In genomic region chr11:78550168-78551058, GRCm38 (mm10) we compare ENCODE assay signal across 8 mouse cellular contexts. TPM values are rescaled to one million over a fixed set of nuclear protein-coding genes. Genes with fewer than 3 reads are reported as not detected.
DNase-seq lines count a peak whose midpoint lies in the region; ATAC-seq lines count a peak whose summit lies in the region.

Tmem97 (minus strand) TSS chr11:78550777.

- WGBS in intestine, embryonic 14.5 days: under 1% methylated on average over 60 of the region's 60 CpGs

- H3K4me1 ChIP-seq in intestine, embryonic 14.5 days (replicated peaks; ENCODE audit: control insufficient read depth, insufficient read depth, low read length): peaks cover 18% of the 10 kb centered on the region

- H3K4me2 ChIP-seq in intestine, embryonic 14.5 days (ENCODE audit: low read length): peak within 1 kb of the TSS; percentile 84

- H3K36me3 ChIP-seq in intestine, embryonic 14.5 days (ENCODE audit: control insufficient read depth, insufficient read depth, low read length): no peaks in the 10 kb centered on the region

- peak within 1 kb of the TSS; percentile 67 for H3K9ac ChIP-seq in intestine, embryonic 14.5 days (ENCODE audit: low read length)

- ATAC-seq in intestine, embryonic 14.5 days (replicated peaks; ENCODE audit: low FRiP score, low TSS enrichment, low read depth): peak; percentile 100

- H3K9me3 ChIP-seq in intestine, embryonic 14.5 days (ENCODE audit: control insufficient read depth, low read length): no peaks in the 10 kb centered on the region

- peak within 1 kb of the TSS; percentile 77 for H3K27ac ChIP-seq in intestine, embryonic 14.5 days (ENCODE audit: low read depth)

- peak; percentile 87 to 89 for DNase-seq in adrenal gland, adult 18-20 months (ENCODE audit: low spot score in 2 of 2)
- peak; percentile 98 for DNase-seq in embryo, embryonic 11 days
- peak; percentile 97 for DNase-seq in gastrocnemius, postnatal 25 days
- peak; percentile 94 for DNase-seq in intestine, embryonic 14.5 days (ENCODE audit: low spot score)
- peak; percentile 97 to 99 for DNase-seq in left cerebral cortex, postnatal 14 days (ENCODE audit: low spot score in 2 of 2)
- peak; percentile 96 for DNase-seq in mesoderm, embryonic 11.5 days (ENCODE audit: low read depth, low spot score)
- peak; percentile 97 to 98 for DNase-seq in right cerebral cortex, postnatal 36 days (ENCODE audit: low spot score in 2 of 2)
- peak; percentile 98 for DNase-seq in yolk sac, embryonic 10.5 days (ENCODE audit: low spot score)

- peak within 1 kb of the TSS; percentile 70 for H3K4me3 ChIP-seq in intestine, embryonic 14.5 days (ENCODE audit: low read depth, low read length)

- intact Hi-C loops in left cerebral cortex, postnatal 14 days (cut with DNase I): no loop called here

- H3K27me3 ChIP-seq in intestine, embryonic 14.5 days (replicated peaks; ENCODE audit: control insufficient read depth, insufficient read depth, low read length): no peaks in the 10 kb centered on the region

RNA-seq across cellular contexts. Expression of gene Tmem97, which starts in this region (rescaled TPM):
- 10 to 100 TPM; 27.6 to 40.9 TPM for total RNA-seq in adrenal gland, adult 18-20 months (2021)
- 1 to 10 TPM; 3.2 to 3.7 TPM for total RNA-seq in gastrocnemius, postnatal 25 days (2021)
- 131 and 160 TPM in 2 replicates for polyA plus RNA-seq in intestine, embryonic 14.5 days (2014; fragmentation: Nextera tagmentation; extraction: Ambion mirVana)
- 10 to 100 TPM; 22.2 to 24.0 TPM for total RNA-seq in left cerebral cortex, postnatal 14 days (2021)

Comparison
In these comparisons a context has a peak if more than half of its experiments do, and no peak if none do; other contexts are left out.
1. Peak in every context shown above with its lines: DNase-seq, ATAC-seq, H3K4me3 ChIP-seq and H3K27ac ChIP-seq.
2. RNA of gene Tmem97 (total RNA-seq): 27.6 to 40.9 TPM in adrenal gland, adult 18-20 months and 22.2 to 24.0 TPM in left cerebral cortex, postnatal 14 days; 3.2 to 3.7 TPM in gastrocnemius, postnatal 25 days; every median in the first group is over 4 times any median in the second.